Comparison of ENCODE assay signal across 28 mouse cellular contexts in the genomic region with DNA sequence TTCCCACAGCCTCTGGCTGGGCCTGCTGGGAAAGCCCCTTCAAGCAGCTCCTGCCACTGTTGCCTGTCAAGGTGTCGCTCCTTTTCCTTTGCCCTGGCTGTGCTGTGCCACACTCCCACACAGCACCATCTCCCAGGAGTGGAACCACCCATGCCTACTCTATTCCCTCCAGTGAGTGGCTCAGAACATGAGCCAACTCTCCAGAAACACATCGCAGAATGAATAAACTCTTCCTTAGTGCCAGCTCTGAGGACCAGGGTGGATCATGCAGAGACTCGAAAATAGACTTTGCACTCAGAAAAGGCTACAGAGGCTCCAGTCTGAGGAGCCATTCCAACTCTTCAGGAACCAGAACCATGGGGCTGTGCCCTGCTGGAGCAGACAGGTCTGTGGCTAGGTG. TPM values are rescaled to one million over a fixed set of nuclear protein-coding genes. Genes with fewer than 3 reads are reported as not detected.
"Had no signal": no experiment of that assay in that cellular context is flagged by ENCODE, and none has a peak within 500 bp of the region (broad histone marks: within the 10 kb centered on the region; RNA-seq: fewer than 3 reads in every experiment).

No protein-coding gene starts in this region.

- H3K4me1 ChIP-seq: liver, embryonic 13.5 days had no signal

- H3K27me3 ChIP-seq: liver, embryonic 13.5 days; midbrain, embryonic 12.5 days; neural tube, embryonic 13.5 days had no signal

- H3K36me3 ChIP-seq: liver, embryonic 13.5 days; midbrain, embryonic 12.5 days; neural tube, embryonic 13.5 days had no signal

- H3K27ac ChIP-seq: liver, embryonic 13.5 days; midbrain, embryonic 12.5 days; neural tube, embryonic 13.5 days had no signal

- H3K4me3 ChIP-seq: liver, embryonic 13.5 days; midbrain, embryonic 12.5 days; myocyte; neural tube, embryonic 13.5 days had no signal

- ATAC-seq: inflammation-experienced regulatory T-cells, adult 6 months; intestine, embryonic 16.5 days; midbrain, embryonic 16.5 days had no signal

- DNase-seq: kidney, adult 18-20 months; kidney, adult 9 months; kidney, postnatal 14 days; kidney, postnatal 4 days; layer of hippocampus, adult 9-11 months; layer of hippocampus, postnatal 36 days; liver, embryonic 13.5 days; lung, adult 2 months; lung, postnatal 4 days; retina, postnatal 1 day; thymus, adult 2 months; thymus, postnatal 14 days; thymus, postnatal 4 days had no signal

- H3K4me2 ChIP-seq: liver, embryonic 13.5 days; midbrain, embryonic 12.5 days; neural tube, embryonic 13.5 days had no signal

- H3K9ac ChIP-seq: liver, embryonic 13.5 days; midbrain, embryonic 12.5 days; neural tube, embryonic 13.5 days had no signal

- H3K9me3 ChIP-seq: liver, embryonic 13.5 days; midbrain, embryonic 12.5 days; neural tube, embryonic 13.5 days had no signal

RNA-seq across cellular contexts. Expression of gene Ccdc13, which starts 12.9 kb away (rescaled TPM):
- total RNA-seq: liver, adult 2 months; megakaryocyte progenitor cell, adult 5-6 weeks; megakaryocyte-erythroid progenitor cell, adult 5-6 weeks; monocyte, adult 5-6 weeks; neutrophil, adult 5-6 weeks had no signal
- polyA plus RNA-seq: inflammation-experienced regulatory T-cells, adult 6 months; liver, adult 2 months; liver, embryonic 13.5 days; liver, embryonic 16.5 days; spleen, adult 2 months had no signal

RNA-seq across cellular contexts. Expression of gene Hhatl, which starts 34.0 kb away (rescaled TPM):
- total RNA-seq: liver, adult 2 months; megakaryocyte progenitor cell, adult 5-6 weeks; megakaryocyte-erythroid progenitor cell, adult 5-6 weeks; monocyte, adult 5-6 weeks; neutrophil, adult 5-6 weeks had no signal
- polyA plus RNA-seq: inflammation-experienced regulatory T-cells, adult 6 months; limb, embryonic 11.5 days; liver, adult 2 months; midbrain, embryonic 12.5 days had no signal

RNA-seq across cellular contexts. Expression of gene Klhl40, which starts 48.9 kb away (rescaled TPM):
- total RNA-seq: megakaryocyte progenitor cell, adult 5-6 weeks; megakaryocyte-erythroid progenitor cell, adult 5-6 weeks; monocyte, adult 5-6 weeks; neutrophil, adult 5-6 weeks had no signal
- polyA plus RNA-seq: inflammation-experienced regulatory T-cells, adult 6 months; liver, adult 2 months; small intestine, adult 2 months; spleen, adult 2 months had no signal
